Mouse (Mus musculus) lung, embryonic 15.5 days (tissue): ENCODE measurements around the gene Tmem115. TPM values are rescaled to one million over a fixed set of nuclear protein-coding genes. Genes with fewer than 3 reads are reported as not detected.

Experiments
- ATAC-seq: fragments of 200-750 bp; cut with Nextera tagmentation; 2 replicates; pipeline ENCODE4 v1.8.0; 2017; ENCODE audit warnings: moderate number of reproducible peaks, borderline replicate concordance; ENCODE audit not compliant: low FRiP score, low TSS enrichment; ENCODE audit errors: extremely low read depth
- H3K27ac ChIP-seq: fragments of 300-500 bp; sonication (generic); 2 replicates; pipeline ENCODE4 v1.5.1; 2015; ENCODE audit warnings: moderate library complexity, mild to moderate bottlenecking, inconsistent platforms
- H3K27me3 ChIP-seq: fragments of 300-500 bp; sonication (generic); 2 replicates; pipeline ENCODE4 v1.6.1; 2015; ENCODE audit warnings: inconsistent platforms
- H3K36me3 ChIP-seq: fragments of 300-500 bp; sonication (generic); 2 replicates; pipeline ENCODE4 v1.6.1; 2015; ENCODE audit warnings: inconsistent platforms
- H3K4me1 ChIP-seq: fragments of 300-500 bp; sonication (generic); 2 replicates; pipeline ENCODE4 v1.6.1; 2015; ENCODE audit warnings: inconsistent platforms
- H3K4me2 ChIP-seq: fragments of 300-500 bp; sonication (generic); 2 replicates; pipeline ENCODE4 v1.6.1; 2015; ENCODE audit warnings: inconsistent platforms, mild to moderate bottlenecking, moderate library complexity
- H3K4me3 ChIP-seq: fragments of 300-500 bp; sonication (generic); 2 replicates; pipeline ENCODE4 v1.5.1; 2015; ENCODE audit warnings: mild to moderate bottlenecking, inconsistent platforms
- H3K9ac ChIP-seq: fragments of 300-500 bp; sonication (generic); 2 replicates; pipeline ENCODE4 v1.6.1; 2015; ENCODE audit warnings: inconsistent platforms
- H3K9me3 ChIP-seq: fragments of 300-500 bp; sonication (generic); 2 replicates; pipeline ENCODE4 v1.6.1; 2016; ENCODE audit warnings: inconsistent platforms
- WGBS: fragments of 180-500 bp; shearing (Covaris S2); methylation state at CpG from one replicate; pipeline ENCODE4 v1.1.7; 2015; 5-methylcytosine and 5-hydroxymethylcytosine counted together
- polyA plus RNA-seq: library from polyadenylated mRNA; unstranded; fragments of >200 nt; fragmentation: Nextera tagmentation; extraction: Ambion mirVana; gene quantifications from 2 replicates; pipeline ENCODE4 v1.2.1, GENCODE M21; 2015

Gene Tmem115
- polyA plus RNA-seq, 1 experiment from 2014 or later = 39.7 TPM

DNA sequence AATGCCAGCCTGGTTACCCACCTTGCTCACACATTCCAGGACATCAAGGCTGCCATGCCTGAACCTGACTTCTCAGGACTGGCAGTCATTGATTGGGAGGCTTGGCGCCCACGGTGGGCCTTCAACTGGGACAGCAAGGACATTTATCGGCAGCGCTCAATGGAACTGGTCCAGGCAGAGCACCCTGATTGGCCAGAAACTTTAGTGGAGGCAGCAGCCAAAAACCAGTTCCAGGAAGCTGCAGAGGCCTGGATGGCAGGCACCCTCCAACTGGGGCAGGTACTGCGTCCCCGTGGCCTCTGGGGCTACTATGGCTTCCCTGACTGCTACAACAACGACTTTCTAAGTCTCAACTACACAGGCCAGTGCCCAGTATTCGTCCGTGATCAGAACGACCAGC, 44.1 kb downstream of the Tmem115 start:
- Histone ChIP-seq H3K27me3 (no peaks in the 10 kb centered on the region), H3K27ac (no peak overlapping the region), H3K4me1 (peaks cover 56% of the 10 kb centered on the region), H3K36me3 (peaks cover 17% of the 10 kb centered on the region), H3K4me3 (no peak overlapping the region), H3K9ac (no peak overlapping the region), H3K9me3 (no peaks in the 10 kb centered on the region), H3K4me2 (no peak overlapping the region)
- ATAC-seq = no peak
- WGBS = 88% methylated on average over 10 of the region's 10 CpGs

- ATAC-seq = no peak
- H3K4me3 ChIP-seq = no peak within 1 kb of the TSS
- no peak within 1 kb of the TSS for H3K9ac ChIP-seq
- peaks cover 18% of the 10 kb centered on the region for H3K36me3 ChIP-seq
- H3K4me2 ChIP-seq = peak within 1 kb of the TSS; percentile 87; the same call in 1 of the 2 replicates
- H3K27ac ChIP-seq = peak within 1 kb of the TSS; percentile 97
- WGBS = 66% methylated on average over 3 of the region's 3 CpGs
- H3K9me3 ChIP-seq = no peaks in the 10 kb centered on the region
- H3K4me1 ChIP-seq = peaks cover 57% of the 10 kb centered on the region
- H3K27me3 ChIP-seq = no peaks in the 10 kb centered on the region
These were observed 44.8 kb downstream of the Tmem115 start, which contains the start of gene Naa80 for GRCm38 (mm10) chr9:107578587-107578986. TSS of gene Naa80 (plus strand) at chr9:107578887.

DNA sequence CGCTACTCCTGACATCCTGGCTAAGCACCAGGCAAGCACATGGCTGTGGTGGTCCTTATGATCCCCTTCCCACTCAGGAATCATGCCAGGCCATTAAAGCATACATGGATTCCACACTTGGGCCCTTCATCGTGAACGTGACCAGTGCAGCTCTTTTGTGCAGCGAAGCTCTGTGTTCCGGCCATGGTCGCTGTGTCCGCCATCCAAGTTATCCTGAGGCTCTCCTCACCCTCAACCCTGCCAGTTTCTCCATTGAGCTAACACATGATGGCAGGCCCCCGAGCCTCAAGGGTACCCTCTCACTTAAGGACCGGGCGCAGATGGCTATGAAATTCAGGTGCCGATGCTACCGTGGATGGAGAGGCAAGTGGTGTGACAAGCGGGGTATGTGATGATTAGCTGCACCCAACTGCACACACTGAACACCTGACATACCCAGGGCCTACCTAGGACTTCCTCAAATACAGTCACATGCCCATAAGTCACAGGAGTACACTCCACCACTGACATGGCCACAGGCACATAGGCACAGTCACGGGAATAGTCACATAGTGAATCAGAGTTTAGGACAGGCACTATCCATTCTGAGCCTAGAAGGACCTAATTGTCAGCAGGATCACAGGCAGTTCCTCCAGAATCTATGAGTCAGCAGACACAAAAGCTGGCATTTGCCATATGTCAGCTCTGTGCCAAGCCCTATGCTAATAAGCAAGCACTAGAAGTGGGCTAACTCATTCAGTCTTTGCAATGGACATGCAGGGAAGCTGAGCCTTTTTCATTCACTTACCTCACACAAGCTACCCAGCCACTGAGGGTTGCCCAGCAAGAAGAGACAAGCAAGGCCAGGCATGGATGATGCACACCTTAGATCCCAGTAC, 45.5 kb downstream of the Tmem115 start:
- no peak overlapping the region for H3K4me3 ChIP-seq
- H3K27ac ChIP-seq = peak overlapping the region; percentile 97
- H3K4me2 ChIP-seq = peak overlapping the region; percentile 87; the same call in 1 of the 2 replicates
- no peaks in the 10 kb centered on the region for H3K9me3 ChIP-seq
- ATAC-seq = no peak
- H3K9ac ChIP-seq = no peak overlapping the region
- H3K36me3 ChIP-seq = peaks cover 18% of the 10 kb centered on the region
- H3K4me1 ChIP-seq = peaks cover 57% of the 10 kb centered on the region
- no peaks in the 10 kb centered on the region for H3K27me3 ChIP-seq
- 88% methylated on average over 14 of the region's 14 CpGs for WGBS

DNA sequence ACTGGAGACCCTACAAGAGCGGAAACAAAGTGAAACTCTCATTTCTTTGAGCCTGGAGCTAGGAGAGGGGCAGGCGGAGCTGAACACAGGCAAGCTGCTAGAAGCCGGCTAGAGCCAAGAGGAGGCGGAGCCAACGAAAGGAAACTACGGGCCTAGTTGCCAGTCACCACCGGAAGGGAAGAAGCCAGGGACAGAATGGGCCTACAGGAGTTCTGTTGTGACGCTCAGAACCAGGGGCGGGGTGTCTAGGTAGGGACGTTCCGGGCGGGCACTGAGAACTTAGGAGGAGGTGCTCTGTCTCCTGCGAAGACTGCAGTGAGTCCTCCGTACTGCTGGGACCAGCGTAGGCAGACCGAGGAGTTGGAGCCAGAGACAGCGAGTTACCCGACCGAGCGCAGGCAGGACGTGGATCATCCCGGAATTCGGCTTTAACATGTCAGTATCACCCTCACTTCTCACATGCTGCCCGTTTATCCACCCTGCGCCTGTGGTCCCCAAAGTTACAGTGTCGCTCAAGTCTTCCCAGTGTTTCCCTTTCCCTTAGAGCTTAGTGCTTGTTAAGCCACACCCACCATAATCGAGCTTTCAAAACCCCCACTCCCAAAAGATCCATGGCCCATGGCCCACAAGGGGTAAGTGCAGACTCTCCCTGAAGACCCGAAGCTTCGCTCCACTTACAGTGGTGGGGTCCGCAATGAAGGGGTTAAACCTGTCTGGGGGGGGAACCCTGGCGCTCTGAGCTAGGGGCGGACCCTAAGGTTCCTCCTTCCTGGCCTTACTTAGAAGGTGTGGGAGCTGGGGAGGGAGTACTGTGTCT, 47.0 kb downstream of the Tmem115 start, which contains the start of gene Hyal3:
Gene Hyal3, plus strand, starts transcription at position 318 of the 817 bp plus-strand sequence.
- H3K4me2 ChIP-seq = peak within 1 kb of the TSS; percentile 87
- H3K4me1 ChIP-seq = peaks cover 53% of the 10 kb centered on the region
- under 1% methylated on average over 32 of the region's 32 CpGs for WGBS
- ATAC-seq = peak; percentile 75
- peak within 1 kb of the TSS; percentile 60 for H3K4me3 ChIP-seq
- H3K27me3 ChIP-seq = no peaks in the 10 kb centered on the region
- H3K9ac ChIP-seq = peak within 1 kb of the TSS; percentile 67
- H3K27ac ChIP-seq = peak within 1 kb of the TSS; percentile 97
- H3K9me3 ChIP-seq = no peaks in the 10 kb centered on the region
- peaks cover 13% of the 10 kb centered on the region for H3K36me3 ChIP-seq

DNA sequence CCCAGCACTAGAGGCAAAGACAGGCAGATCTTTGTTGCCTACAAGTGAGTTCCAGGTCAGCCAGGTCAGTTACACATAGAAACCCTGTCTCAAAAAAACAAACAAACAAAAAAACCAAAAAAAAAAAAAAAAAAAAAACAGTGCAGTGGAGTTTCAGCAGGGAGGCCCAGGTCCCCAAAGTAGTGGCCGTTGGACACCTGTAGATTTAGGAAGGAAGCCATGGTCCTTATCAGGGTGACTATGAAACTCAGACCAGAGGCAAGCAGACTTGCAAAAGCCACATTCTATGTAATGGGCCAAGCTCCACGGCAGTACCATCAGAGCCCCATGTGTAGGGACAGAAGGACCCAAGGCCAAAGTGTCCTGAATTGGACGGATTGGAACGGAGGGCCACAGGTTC, 47.8 kb downstream of the Tmem115 start:
- H3K4me1 ChIP-seq = peaks cover 45% of the 10 kb centered on the region

DNA sequence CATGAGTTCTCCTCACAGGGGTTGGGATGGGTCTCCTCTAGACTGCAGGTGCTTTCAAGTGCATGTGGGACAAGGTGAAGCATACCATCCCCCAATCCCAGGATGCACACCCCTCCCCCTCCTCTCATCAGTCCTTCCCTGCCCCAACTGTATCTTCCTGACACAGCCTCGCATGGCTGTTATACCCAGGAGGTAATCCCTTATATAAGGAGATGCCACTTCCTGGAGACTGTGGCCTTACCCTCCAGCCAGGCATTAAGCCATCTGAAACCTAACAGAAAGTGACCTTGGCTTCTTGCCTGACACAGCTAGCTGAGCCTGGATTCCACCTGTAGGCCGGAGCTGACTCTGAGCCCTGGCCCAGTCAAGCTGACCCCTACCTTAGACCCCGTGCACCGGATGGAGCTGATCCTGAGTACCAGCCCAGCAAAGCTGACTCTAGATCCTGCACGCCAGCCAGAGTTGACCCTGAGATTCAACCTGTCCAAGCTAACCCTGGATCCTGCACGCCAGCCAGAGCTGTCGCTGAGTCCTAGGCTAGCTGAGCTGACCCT, 48.8 kb downstream of the Tmem115 start:
- no peaks in the 10 kb centered on the region for H3K27me3 ChIP-seq
- H3K27ac ChIP-seq = no peak overlapping the region
- ATAC-seq = no peak
- no peak overlapping the region for H3K4me3 ChIP-seq
- H3K9me3 ChIP-seq = no peaks in the 10 kb centered on the region
- H3K4me2 ChIP-seq = peak overlapping the region; percentile 87; the same call in 1 of the 2 replicates
- H3K9ac ChIP-seq = no peak overlapping the region
- 89% methylated on average over 7 of the region's 7 CpGs for WGBS
- H3K4me1 ChIP-seq = peaks cover 38% of the 10 kb centered on the region
- peaks cover 13% of the 10 kb centered on the region for H3K36me3 ChIP-seq

More for the DNA sequence above, 47.8 kb downstream of the Tmem115 start:
- Histone ChIP-seq H3K9me3 (no peaks in the 10 kb centered on the region), H3K27ac (peak overlapping the region; percentile 97), H3K4me2 (peak overlapping the region; percentile 87), H3K9ac (peak overlapping the region; percentile 67), H3K36me3 (peaks cover 13% of the 10 kb centered on the region), H3K27me3 (no peaks in the 10 kb centered on the region), H3K4me3 (peak overlapping the region; percentile 60)
- ATAC-seq = no peak
- 63% methylated on average over 4 of the region's 4 CpGs for WGBS

DNA sequence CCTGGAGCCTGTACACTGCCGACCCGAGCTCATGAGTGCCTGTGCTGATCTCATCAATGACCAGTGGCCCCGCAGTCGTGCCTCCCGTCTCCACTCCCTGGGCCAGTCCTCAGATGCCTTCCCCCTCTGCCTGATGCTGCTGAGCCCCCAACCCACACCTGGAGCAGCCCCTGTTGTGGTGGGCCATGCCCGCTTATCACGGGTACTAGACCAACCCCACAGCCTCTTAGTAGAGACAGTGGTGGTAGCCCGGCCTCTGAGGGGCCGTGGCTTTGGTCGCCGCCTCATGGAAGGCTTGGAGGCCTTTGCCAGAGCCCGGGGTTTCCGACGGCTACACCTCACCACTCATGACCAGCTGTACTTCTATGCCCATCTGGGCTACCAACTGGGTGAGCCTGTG, 49.4 kb downstream of the Tmem115 start:
- no peak overlapping the region for H3K27ac ChIP-seq
- ATAC-seq = no peak
- no peaks in the 10 kb centered on the region for H3K27me3 ChIP-seq

DNA sequence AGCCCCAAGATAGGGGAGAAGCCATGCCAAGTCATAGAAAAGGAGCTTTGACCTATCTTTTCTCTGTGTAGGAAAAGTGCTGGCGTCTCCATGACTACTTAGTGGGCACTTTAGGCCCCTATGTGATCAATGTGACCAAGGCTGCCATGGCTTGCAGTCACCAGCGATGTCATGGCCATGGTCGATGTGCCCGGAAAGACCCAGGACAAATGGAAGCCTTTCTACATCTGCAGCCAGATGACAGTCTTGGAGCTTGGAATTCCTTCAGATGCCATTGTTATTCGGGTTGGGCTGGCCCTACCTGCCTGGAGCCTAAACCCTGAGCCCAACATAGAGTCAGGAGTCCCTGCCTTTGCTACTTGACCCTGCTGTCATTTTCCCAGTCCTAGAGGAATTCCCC, 52.8 kb downstream of the Tmem115 start:
- H3K4me3 ChIP-seq = no peak overlapping the region

More for the DNA sequence above, 49.4 kb downstream of the Tmem115 start:
- H3K9me3 ChIP-seq = no peaks in the 10 kb centered on the region
- no peak overlapping the region for H3K4me3 ChIP-seq
- peaks cover 13% of the 10 kb centered on the region for H3K36me3 ChIP-seq
- H3K9ac ChIP-seq = no peak overlapping the region
- no peak overlapping the region for H3K4me2 ChIP-seq
- WGBS = 91% methylated on average over 14 of the region's 14 CpGs
- peaks cover 36% of the 10 kb centered on the region for H3K4me1 ChIP-seq

DNA sequence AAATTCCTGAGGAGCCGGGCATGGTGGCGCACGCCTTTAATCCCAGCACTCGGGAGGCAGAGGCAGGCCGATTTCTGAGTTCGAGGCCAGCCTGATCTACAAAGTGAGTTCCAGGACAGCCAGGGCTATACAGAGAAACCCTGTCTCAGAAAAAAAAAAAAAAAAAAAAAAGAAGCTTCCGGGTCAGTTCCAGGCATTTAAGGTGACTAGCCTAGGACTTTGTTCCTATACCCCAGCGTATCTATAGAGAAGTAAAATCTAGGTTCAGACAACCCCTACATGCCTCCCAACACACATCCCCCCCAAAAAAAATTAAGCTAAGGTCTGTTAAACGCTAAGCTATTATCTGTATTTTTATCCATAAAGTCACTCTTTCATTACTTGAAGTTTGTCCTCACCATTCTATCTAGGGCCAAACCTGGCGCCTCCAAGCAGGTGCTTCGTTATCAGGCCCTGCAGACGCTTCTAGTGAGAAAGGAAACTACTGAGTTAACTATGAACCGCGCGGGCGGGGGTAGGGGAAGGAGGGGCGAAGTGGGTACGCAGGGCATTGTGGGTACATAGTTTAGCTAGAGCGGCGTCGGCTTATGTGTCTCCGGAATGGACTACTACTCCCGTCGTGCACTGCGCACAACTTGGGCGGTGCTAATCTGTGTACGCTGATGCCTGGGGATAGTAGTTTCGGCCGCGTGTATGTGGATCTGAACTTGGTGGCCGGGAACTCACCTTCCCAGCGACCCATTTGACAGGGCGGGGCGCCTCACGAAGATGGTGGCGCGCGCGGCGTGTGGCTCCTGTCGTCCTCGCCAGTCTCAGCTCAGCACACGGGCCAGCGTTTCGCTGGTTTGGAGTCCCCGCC, 53.5 kb downstream of the Tmem115 start, which contains the start of gene Ifrd2:
Gene Ifrd2, plus strand, starts transcription at position 669 of the 859 bp plus-strand sequence.
- H3K9ac ChIP-seq = peak within 1 kb of the TSS; percentile 64
- peak within 1 kb of the TSS; percentile 79 for H3K4me3 ChIP-seq
- 11% methylated on average over 46 of the region's 46 CpGs for WGBS
- no peaks in the 10 kb centered on the region for H3K27me3 ChIP-seq
- ATAC-seq = peak; percentile 97
- H3K4me2 ChIP-seq = peak within 1 kb of the TSS; percentile 79
- H3K27ac ChIP-seq = peak within 1 kb of the TSS; percentile 41; the same call in 1 of the 2 replicates
- H3K4me1 ChIP-seq = peaks cover 32% of the 10 kb centered on the region
- peaks cover 38% of the 10 kb centered on the region for H3K36me3 ChIP-seq
- H3K9me3 ChIP-seq = no peaks in the 10 kb centered on the region

More for the DNA sequence above, 52.8 kb downstream of the Tmem115 start:
- WGBS = 85% methylated on average over 5 of the region's 5 CpGs
- H3K9ac ChIP-seq = no peak overlapping the region
- no peak overlapping the region for H3K27ac ChIP-seq
- H3K4me2 ChIP-seq = no peak overlapping the region
- peaks cover 31% of the 10 kb centered on the region for H3K36me3 ChIP-seq
- H3K27me3 ChIP-seq = no peaks in the 10 kb centered on the region
- no peaks in the 10 kb centered on the region for H3K9me3 ChIP-seq
- ATAC-seq = no peak
- H3K4me1 ChIP-seq = peaks cover 39% of the 10 kb centered on the region

DNA sequence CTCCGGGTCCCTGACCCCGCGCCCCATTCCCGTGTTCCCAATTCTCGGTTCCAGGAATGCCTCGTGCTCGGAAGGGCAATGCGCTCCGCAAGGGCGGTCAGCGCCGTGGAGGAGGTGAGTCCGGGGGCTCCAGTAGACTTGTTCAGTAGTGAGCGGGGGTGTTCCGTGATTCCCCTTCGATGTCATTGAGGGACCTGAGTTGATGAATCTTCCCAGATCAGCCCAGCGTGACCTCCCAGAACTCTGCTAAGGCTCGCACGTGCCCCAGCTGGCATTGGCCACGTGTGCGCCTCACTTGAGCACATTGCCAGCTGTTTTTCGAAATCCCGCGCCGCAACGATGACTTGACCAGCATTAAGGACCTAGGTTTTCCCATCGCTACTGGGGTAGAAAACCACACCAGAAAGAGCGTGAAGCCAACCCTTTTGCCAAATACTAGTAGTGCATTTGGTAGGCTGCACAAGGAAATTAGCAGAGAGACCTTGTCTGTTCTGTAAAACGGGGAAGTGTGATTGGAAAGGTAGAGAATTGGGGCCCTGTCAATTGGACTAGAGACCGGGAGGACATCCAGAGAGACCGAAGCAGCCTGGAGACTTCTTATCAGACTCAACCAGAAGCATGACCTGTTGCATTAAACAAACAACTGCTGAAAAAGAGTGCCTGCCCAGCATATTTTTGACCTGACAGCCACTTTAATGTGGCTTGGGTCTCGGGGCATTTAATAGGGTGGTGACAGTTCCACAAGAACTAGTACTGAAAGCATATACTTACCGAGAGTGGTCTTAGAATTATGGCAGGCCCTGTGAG, 54.3 kb downstream of the Tmem115 start:
- Histone ChIP-seq H3K4me2 (peak overlapping the region; percentile 79), H3K36me3 (peaks cover 41% of the 10 kb centered on the region), H3K9ac (peak overlapping the region; percentile 64), H3K9me3 (no peaks in the 10 kb centered on the region), H3K4me1 (peaks cover 24% of the 10 kb centered on the region), H3K27ac (peak overlapping the region; percentile 36; the same call in 1 of the 2 replicates), H3K27me3 (no peaks in the 10 kb centered on the region), H3K4me3 (peak overlapping the region; percentile 79)
- no peak for ATAC-seq
- under 1% methylated on average over 33 of the region's 33 CpGs for WGBS
